Mouse (Mus musculus): Measurements from ENCODE around the gene Tcf21.

The Tcf21 gene

DNA sequence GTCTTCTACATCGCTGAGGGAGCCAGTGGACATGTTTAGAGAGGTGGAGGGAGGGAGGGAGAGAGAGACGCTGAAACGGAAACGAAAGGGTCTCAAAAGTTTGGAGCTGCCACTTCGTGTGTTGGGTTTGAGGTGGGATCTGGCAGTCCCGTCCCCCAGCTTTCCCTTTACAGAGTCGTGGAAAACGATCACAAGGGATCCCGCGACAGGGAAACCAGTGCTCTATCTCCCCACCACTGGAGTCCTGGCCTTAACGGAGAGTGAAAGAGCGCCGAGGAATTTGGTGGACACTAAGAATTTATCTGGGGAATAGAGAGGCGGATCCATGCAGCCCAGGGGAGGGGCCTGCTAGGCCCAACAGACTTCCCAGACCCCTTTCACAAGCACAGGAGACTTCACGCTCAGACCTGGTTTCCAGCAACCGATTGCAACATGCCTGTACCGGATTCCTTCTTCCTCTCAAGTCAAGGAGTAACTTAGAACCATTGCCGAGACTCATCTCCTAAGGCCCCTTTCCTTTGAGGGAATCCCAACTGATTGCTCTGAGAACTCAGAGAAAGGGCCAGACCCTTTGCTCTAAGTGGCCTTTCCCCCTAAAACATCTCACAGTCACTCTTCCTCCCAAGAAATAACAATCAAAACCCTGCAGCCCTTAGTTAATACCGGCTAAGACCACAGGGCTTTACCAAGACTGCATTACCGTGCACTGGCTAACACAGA is at the start of gene Tcf21:
Gene Tcf21 (minus strand): TSS at position 304 of the 720 bp plus-strand sequence.
- DNase-seq (ENCODE audit: low spot score), result peak; percentile 58

- DNase-seq (ENCODE audit: low spot score), result no peak
Measured at GRCm38 (mm10) chr10:22868386-22868918, 48.5 kb upstream of the Tcf21 start.

- no peak for DNase-seq (ENCODE audit: low spot score)
Measured at GRCm38 (mm10) chr10:22867210-22867609, 47.2 kb upstream of the Tcf21 start.

- DNase-seq (ENCODE audit: low spot score), result peak; percentile 59
Measured at GRCm38 (mm10) chr10:22858111-22858510, 38.1 kb upstream of the Tcf21 start.

- no peak for DNase-seq (ENCODE audit: low spot score)
Measured at GRCm38 (mm10) chr10:22854330-22854729, 34.4 kb upstream of the Tcf21 start.

DNA sequence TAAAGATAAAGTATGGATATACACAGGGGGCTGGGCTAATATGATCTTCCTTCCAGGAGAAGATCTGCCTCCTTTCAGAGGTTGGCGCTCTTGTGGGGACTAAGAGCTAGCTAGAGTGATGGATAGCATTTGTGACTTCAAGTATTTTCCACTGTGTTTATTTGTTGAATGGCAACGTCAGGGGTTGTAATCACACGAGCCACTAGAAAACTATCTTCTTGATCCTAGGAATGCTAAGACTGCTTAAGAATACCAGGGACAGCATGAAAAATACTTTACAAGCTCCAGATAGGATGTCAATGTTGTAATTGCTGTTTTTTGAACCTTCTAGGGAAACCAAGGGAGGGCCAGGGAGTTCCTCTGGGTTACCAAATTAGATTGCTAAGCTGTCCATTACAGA is 25.4 kb upstream of the Tcf21 start:
- no peak for DNase-seq (ENCODE audit: low spot score)

DNA sequence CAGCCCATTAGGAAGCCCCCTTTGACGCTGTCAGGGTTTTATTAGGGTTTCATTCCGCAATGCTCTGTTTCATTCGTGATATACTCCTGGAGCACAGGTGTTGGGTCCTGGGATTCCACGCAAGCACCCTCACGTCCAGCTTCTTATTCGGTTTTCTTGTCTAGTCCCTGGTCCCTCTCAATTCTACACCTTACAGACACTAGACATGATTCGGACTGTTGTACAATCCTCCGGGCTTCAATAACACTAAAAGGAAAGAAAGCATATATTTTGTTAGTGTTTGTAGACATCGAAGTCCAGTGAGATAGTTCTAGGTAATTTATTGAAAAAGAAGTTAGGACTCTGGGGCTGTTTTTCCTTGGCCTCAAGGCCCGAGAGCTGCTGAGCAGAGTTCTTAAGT is 24.8 kb upstream of the Tcf21 start:
- DNase-seq (ENCODE audit: low spot score), result no peak

DNA sequence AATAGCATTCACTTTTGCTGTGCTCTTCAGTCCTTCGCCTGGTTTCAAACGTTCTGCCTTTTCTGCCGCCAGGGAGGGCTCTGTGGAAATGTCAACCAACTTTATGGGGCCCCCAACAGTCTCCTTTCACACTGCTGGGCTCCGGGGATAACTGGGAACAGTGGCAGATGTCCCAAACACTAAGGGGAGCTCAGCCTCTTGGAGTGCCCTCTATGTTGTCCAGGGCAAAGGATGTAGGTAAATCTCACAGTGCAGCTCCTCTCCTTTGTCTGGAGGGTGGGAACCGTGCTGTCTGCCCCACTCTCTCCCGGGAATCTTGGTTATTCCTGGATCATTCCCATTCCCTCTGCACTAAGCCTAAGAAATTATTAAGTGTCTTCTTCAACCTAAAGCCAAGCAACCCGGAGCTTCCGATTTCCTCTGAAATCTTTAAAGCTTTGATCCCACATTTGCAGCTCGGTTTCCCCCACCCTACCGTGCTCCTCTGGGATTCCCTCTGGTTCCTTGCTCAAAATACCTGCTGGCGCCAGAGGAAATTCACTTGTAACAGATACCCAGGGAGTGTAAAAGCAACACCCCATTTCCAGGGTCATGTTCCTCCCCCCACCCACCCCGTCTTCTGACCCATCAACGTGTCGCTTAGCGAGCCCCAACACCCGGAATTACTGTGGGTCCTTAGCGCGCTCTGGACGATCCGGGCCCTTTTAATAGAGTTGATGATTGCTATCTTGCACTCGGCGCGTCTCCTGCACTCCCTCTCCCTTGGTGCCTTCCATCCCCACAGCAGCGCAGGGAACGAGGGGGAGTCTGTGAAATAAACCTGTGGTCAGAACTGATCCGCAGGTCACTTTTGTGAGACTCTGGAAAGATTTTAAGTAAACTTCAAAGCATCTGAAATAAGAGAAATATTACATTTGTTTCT is 23.7 kb upstream of the Tcf21 start:
- peak; percentile 51 for DNase-seq (ENCODE audit: low spot score)

DNA sequence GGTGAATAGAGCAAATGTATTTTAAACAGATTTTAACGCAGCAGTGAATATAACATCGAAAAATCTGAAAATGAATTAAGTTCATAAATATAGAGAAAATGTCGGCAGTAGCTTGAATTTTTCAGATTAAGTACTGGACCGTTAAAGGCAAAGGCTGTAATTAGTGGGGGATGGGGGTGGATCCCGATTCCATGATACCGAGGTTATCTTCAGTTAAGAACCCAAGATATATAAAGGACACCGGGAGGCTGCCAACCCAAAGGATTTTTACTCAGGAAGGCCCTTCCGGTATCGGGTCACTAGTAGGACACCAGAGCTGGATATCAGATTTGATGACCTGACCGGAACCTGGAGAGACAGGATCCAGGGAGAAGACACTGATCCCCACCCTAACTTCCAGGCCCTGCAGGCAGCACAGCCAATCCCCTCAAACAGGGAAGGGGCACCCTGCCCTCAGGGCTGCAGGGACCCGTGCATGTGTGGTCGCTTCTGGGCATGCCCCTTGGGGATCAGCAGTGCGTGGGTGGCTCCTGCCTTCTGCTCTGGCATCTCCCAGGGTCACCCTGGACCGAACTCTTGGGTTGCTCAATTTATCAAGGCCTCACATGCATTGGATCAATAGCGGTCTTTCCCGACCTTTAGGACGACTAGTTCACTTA is 22.9 kb upstream of the Tcf21 start:
- DNase-seq (ENCODE audit: low spot score), result no peak

DNA sequence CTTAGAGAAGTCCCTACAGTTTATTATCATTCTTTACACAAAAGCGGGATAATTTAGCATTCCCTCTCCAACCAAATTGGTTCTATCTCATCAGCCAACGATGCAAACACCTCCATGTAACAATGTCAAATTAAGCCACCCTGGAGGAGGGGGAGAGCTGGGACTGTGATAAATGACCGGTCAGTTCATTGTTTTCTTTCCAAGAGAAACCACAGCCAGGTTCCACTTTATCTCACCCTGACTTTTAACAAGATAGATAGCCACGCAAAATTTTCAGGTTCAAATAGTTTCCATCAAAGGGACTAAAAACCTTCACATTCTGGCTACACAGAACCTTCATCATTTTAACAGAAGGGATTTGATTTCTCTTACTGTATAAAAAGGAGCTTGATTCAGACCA is 22.1 kb upstream of the Tcf21 start:
- DNase-seq (ENCODE audit: low spot score), result no peak

DNA sequence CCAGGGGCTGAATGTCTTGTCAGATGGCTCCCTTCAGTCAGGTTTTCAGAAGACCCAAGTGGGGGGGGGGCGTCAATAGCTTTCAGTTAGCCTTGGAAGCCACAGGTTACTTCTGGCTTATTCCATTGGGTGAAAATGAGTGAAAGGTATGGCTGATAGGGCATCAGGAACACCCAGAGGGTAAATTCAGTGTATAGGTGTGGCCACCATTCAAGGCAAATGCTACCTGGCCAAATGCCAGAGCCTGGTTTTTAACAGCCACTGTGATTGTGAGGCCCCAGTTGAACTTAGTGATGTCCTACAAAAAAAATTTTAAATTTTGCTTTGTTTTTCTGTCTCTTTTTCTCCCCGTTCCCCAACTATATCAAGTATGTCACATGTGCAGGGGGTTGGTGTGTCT is 6.3 kb upstream of the Tcf21 start:
- DNase-seq (ENCODE audit: low spot score), result no peak

DNA sequence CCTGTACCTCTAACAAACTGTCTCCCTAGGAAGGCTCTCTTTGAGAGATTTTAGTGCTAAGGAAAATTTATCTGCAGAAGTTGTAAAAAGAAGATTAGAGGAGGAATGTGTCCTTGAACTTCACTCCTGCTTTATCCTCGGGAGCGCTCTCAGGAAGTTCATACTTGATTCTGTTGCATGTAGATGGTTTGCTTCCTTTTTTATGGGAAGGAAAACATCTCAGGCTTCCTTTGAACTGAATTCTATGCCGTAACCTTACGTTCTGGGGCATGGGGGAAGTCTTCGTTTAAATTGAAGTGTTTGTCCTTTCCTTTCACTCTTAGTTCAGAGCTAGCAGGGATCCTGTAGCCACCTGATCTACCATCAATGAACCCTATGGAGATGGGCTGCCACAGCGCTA is 2.9 kb upstream of the Tcf21 start:
- DNase-seq (ENCODE audit: low spot score), result no peak

- no peak for DNase-seq (ENCODE audit: low spot score)
Measured at GRCm38 (mm10) chr10:22822486-22822885, 2.5 kb upstream of the Tcf21 start.

DNA sequence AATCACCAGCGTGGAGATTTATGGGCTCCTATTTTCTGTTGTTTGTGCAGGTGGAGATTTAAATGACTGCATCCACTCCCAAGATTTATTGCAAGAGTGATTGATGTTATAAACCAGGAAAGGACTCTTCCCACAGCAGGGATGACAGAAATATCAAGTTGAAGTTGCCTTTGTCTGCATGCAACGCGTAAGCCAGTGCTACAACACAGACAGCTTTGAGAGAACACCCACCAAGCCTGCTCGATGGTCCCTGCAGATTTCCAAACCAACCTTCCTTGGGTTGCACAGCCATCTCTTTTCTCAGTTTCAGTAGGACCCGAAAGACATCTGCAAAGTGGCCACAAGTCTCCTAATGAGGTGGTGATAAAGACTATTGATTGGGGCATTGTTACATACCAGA is 1.7 kb upstream of the Tcf21 start:
- DNase-seq (ENCODE audit: low spot score), result peak; percentile 41

DNA sequence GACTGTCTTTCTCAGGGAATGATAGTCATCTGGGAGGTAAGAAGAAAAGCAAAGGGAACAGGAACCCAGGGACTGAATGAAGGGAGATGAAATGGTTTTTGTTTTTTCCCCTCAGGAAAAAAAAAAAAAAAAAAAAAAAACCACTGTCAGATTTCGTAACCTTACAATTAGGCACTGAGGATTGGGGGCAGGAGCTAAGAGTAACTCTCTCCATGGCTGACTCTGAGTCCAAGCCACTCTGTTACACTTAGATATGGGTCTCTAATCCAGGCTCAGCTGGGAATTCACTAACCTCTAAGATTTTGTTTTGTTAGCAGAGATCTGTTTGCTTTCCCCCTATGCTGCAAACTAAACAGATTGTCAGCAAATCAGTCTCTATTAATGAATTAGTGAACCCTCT is 1.3 kb upstream of the Tcf21 start:
- no peak for DNase-seq (ENCODE audit: low spot score)

- no peak for DNase-seq (ENCODE audit: low spot score)
Measured at GRCm38 (mm10) chr10:22820841-22821240, 867 bp upstream of the Tcf21 start.

DNA sequence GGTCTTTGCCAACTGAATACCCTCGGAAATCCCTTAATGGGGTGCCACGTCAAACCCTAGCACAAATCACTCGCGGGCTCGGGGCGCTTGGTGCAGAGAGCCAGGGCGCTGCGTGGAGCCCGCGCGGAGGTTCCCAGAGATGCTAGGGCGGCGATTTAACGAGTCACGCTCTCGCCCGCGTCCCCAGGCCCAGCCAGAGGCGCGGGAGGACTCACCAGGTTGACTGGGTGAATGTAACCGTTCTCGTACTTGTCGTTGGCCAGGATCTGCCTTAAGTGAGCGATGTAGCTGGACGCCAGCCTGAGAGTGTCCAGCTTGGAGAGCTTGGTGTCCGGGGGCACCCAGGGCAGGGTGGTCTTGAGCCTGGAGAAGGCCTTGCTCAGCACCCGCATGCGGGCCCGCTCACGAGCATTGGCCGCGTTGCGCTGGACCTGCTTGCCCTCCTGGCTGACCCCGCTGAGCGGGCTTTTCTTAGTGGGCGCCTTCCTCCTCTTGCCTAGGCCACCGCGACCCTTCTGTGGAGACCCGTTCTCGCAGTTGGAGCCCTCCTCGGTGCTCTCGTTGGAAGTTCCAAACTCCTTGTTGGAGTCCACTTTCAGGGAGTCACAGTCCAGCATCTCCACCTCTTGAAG is 619 bp downstream of the Tcf21 start:
- peak; percentile 35 for DNase-seq (ENCODE audit: low spot score)

DNA sequence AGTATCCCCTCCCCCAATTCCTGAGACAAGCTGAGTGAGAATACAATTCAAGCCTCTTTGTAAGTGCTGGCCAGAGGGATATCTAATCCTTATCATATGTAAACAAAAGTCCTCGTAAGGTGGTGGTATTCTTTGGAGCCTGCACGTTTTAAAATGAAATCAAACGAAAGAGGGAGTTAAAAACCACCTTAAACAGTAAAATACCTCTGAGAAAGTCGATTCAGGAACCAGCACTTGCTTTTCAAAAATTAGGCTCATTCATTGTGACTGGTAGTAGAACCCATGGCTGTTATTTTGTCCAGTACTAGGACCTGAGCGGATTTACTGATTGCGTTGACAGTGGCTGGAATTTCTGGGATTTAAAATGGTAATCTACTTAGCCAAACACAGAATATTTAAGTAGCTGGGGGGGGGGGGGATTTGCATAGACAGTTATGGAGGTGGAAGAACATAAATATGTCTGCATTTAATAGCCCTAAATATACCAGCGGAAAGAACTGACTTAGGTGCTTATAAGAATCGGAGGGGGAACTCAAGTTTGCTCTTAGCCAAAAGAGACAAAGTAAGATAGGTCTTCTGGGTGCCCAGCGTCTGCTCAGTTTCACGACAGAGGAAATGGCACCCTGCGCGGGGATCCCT is 1.3 kb downstream of the Tcf21 start:
- DNase-seq (ENCODE audit: low spot score), result no peak

- no peak for DNase-seq (ENCODE audit: low spot score)
Measured at GRCm38 (mm10) chr10:22817976-22818375, 2.0 kb downstream of the Tcf21 start.

DNA sequence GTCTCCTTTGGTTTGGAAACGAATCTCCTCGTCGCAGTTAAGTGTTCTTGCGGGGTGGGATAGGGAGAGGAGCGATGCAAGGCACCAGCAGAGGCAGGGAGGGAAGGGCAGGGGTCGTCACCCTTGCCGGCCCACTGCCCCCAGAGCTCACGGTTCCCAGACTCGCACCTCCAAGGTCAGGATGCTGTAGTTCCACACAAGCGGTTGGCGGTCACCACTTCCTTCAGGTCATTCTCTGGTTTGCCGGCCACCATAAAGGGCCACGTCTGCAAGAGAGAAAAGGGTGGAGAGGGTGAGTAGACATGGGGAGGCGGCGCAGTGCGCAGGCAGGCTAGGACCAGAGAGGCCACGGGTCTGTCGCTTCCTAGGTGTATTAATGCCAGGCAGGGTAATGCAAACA is 2.4 kb downstream of the Tcf21 start:
- DNase-seq (ENCODE audit: low spot score), result peak; percentile 41

GRCm38 (mm10) chr10:22816237-22816762 is 3.7 kb downstream of the Tcf21 start:
- DNase-seq (ENCODE audit: low spot score), result peak; percentile 49

All from embryo, embryonic 10 days (tissue).